Mouse (Mus musculus) WW6 (cell line): Measurements from ENCODE around the gene Krt18.
A peak's percentile ranks its signal among the peaks of the same experiment; 100 is the strongest.
"Not testable (repeated sequence)": the region's sequence is repeated elsewhere in the genome, so short reads cannot be mapped to it uniquely, and the experiment has no call there.

Experiments used
- DNase-seq: peaks from one replicate; pipeline ENCODE4 v3.0.0-alpha.2; 2013; ENCODE audit warnings: low read depth, low spot score

Krt18 gene

GRCm38 (mm10) chr15:102028040-102028439 lies at the start of gene Krt18:
Gene Krt18, plus strand, starts transcription at chr15:102028180.
- DNase-seq, result no peak

- no peak for DNase-seq
Observed at GRCm38 (mm10) chr15:101980849-101981248, 47.1 kb upstream of the Krt18 start.

GRCm38 (mm10) chr15:101983315-101983948 lies 44.5 kb upstream of the Krt18 start:
- DNase-seq, result no peak

GRCm38 (mm10) chr15:101983949-101984601 lies 43.9 kb upstream of the Krt18 start:
- peak; percentile 92 for DNase-seq

- no peak for DNase-seq
Observed at GRCm38 (mm10) chr15:101984746-101985145, 43.2 kb upstream of the Krt18 start.

- no peak for DNase-seq
Observed at GRCm38 (mm10) chr15:101988119-101988518, 39.9 kb upstream of the Krt18 start.

GRCm38 (mm10) chr15:101988714-101989113 lies 39.3 kb upstream of the Krt18 start:
- DNase-seq, result no peak

GRCm38 (mm10) chr15:101990946-101991345 lies 37.0 kb upstream of the Krt18 start:
- no peak for DNase-seq

GRCm38 (mm10) chr15:101994365-101994764 lies 33.6 kb upstream of the Krt18 start:
- DNase-seq, result no peak

- DNase-seq, result no peak
Observed at GRCm38 (mm10) chr15:101995484-101996236, 32.3 kb upstream of the Krt18 start.

- not testable (repeated sequence) for DNase-seq
Observed at GRCm38 (mm10) chr15:101996450-101997078, 31.4 kb upstream of the Krt18 start.

GRCm38 (mm10) chr15:101999156-101999555 lies 28.8 kb upstream of the Krt18 start:
- no peak for DNase-seq

- no peak for DNase-seq
Observed at GRCm38 (mm10) chr15:101999676-102000335, 28.2 kb upstream of the Krt18 start.

GRCm38 (mm10) chr15:102002646-102003488 lies 25.1 kb upstream of the Krt18 start:
- DNase-seq, result peak; percentile 60

- no peak for DNase-seq
Observed at GRCm38 (mm10) chr15:102003516-102003915, 24.5 kb upstream of the Krt18 start.

- no peak for DNase-seq
Observed at GRCm38 (mm10) chr15:102004189-102004588, 23.8 kb upstream of the Krt18 start, which contains the start of gene Krt8. Gene Krt8, minus strand, starts transcription at chr15:102004482.

- DNase-seq, result no peak
Observed at GRCm38 (mm10) chr15:102005290-102005689, 22.7 kb upstream of the Krt18 start.

GRCm38 (mm10) chr15:102006317-102006716 lies 21.7 kb upstream of the Krt18 start:
- no peak for DNase-seq

- no peak for DNase-seq
Observed at GRCm38 (mm10) chr15:102007097-102008069, 20.6 kb upstream of the Krt18 start.
